Mouse (Mus musculus) ES-CJ7 (cell line): ENCODE measurements at regions not wholly inside any gene's neighbourhood (a gene's known extent, or its start where the extent isn't known, plus 50 kb on each side); places are given as distances from the start of the nearest gene placed in this dataset.

Experiments used
- DNase-seq: peaks from one replicate; pipeline ENCODE4 v3.0.0; 2011; ENCODE audit warnings: low read depth, low spot score

GRCm38 (mm10) chr2:50835511-50836320, 313.2 kb downstream of the Rnd3 start:
- no peak for DNase-seq

- DNase-seq: no peak
These were observed 315.1 kb downstream of the Rnd3 start for GRCm38 (mm10) chr2:50833791-50834190.

GRCm38 (mm10) chr2:50832471-50832870, 316.4 kb downstream of the Rnd3 start:
- DNase-seq: no peak

GRCm38 (mm10) chr2:50830056-50830720, 318.7 kb downstream of the Rnd3 start:
- peak; percentile 38 for DNase-seq

GRCm38 (mm10) chr2:50827097-50827496, 321.8 kb downstream of the Rnd3 start:
- no peak for DNase-seq

- DNase-seq: no peak
These were observed 322.4 kb downstream of the Rnd3 start for GRCm38 (mm10) chr2:50826537-50826936.

GRCm38 (mm10) chr2:50825626-50826025, 323.3 kb downstream of the Rnd3 start:
- DNase-seq: no peak

- DNase-seq: no peak
These were observed 324.1 kb downstream of the Rnd3 start for GRCm38 (mm10) chr2:50824782-50825181.

GRCm38 (mm10) chr2:50822738-50823137, 326.2 kb downstream of the Rnd3 start:
- DNase-seq: no peak

- DNase-seq: no peak
These were observed 329.6 kb downstream of the Rnd3 start for GRCm38 (mm10) chr2:50819305-50819665.

- DNase-seq: no peak
These were observed 330.2 kb downstream of the Rnd3 start for GRCm38 (mm10) chr2:50818557-50819304.

- DNase-seq: no peak
These were observed 332.5 kb downstream of the Rnd3 start for GRCm38 (mm10) chr2:50816364-50816763.

- no peak for DNase-seq
These were observed 333.4 kb downstream of the Rnd3 start for GRCm38 (mm10) chr2:50815541-50815940.

- no peak for DNase-seq
These were observed 335.1 kb downstream of the Rnd3 start for GRCm38 (mm10) chr2:50813568-50814461.

GRCm38 (mm10) chr2:50812296-50812695, 336.6 kb downstream of the Rnd3 start:
- no peak for DNase-seq

- no peak for DNase-seq
These were observed 338.4 kb downstream of the Rnd3 start for GRCm38 (mm10) chr2:50810336-50811066.

GRCm38 (mm10) chr2:50809823-50810222, 339.1 kb downstream of the Rnd3 start:
- DNase-seq: no peak

GRCm38 (mm10) chr2:50807162-50807960, 341.6 kb downstream of the Rnd3 start:
- no peak for DNase-seq

GRCm38 (mm10) chr2:50805645-50806044, 343.3 kb downstream of the Rnd3 start:
- no peak for DNase-seq

- DNase-seq: no peak
These were observed 352.8 kb downstream of the Rnd3 start for GRCm38 (mm10) chr2:50796087-50796486.
